ENCODE assay signal across 15 mouse cellular contexts in the genomic region with DNA sequence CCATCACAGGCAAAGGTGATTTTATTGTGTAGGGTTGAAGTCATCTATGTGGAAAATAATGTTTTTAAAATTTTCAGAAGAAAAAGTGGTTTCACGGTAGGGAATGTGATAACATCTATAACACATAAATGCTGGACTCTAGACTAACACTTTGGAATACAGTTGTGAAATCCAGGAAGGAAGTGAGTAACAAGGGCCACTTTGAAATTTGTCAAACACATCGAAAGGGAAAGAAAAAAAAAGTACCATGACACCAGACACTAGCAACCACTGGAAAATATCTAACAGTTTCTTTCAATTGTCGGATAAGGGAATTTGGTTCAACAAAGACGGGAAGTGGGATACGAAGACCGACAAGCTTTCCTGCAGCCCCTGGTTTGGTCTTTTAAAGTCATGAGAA.
DNase-seq lines count a peak whose midpoint lies in the region; ATAC-seq and TF ChIP-seq lines count a peak whose summit lies in the region.
"Had no signal": no experiment of that assay in that cellular context is flagged by ENCODE, and none has a peak within 500 bp of the region (broad histone marks: within the 10 kb centered on the region; RNA-seq: fewer than 3 reads in every experiment).

No protein-coding gene starts in this region.

- H3K36me3 ChIP-seq in heart, embryonic 11.5 days (ENCODE audit: control insufficient read depth, insufficient read depth, low read length), result no peaks in the 10 kb centered on the region
- no peaks in the 10 kb centered on the region for H3K36me3 ChIP-seq in liver, postnatal 0 days (replicated peaks; ENCODE audit: insufficient read depth, low read length)
- H3K36me3 ChIP-seq: liver, embryonic 13.5 days had no signal

- H3K4me2 ChIP-seq in heart, embryonic 11.5 days, result no peak overlapping the region
- no peak overlapping the region for H3K4me2 ChIP-seq in liver, postnatal 0 days (ENCODE audit: low read depth, low read length)
- H3K4me2 ChIP-seq: forebrain, embryonic 13.5 days; liver, embryonic 13.5 days; midbrain, embryonic 11.5 days had no signal

- no peaks in the 10 kb centered on the region for H3K27me3 ChIP-seq in heart, embryonic 11.5 days (ENCODE audit: control insufficient read depth, insufficient read depth, low read length)
- no peaks in the 10 kb centered on the region for H3K27me3 ChIP-seq in liver, postnatal 0 days (ENCODE audit: insufficient read depth, low read length)
- H3K27me3 ChIP-seq: forebrain, embryonic 13.5 days; liver, embryonic 13.5 days had no signal

- H3K4me3 ChIP-seq in heart, embryonic 11.5 days (ENCODE audit: low read depth, low read length), result no peak overlapping the region
- H3K4me3 ChIP-seq in liver, postnatal 0 days (ENCODE audit: low read depth, low read length), result no peak overlapping the region
- H3K4me3 ChIP-seq: forebrain, embryonic 13.5 days; gastrocnemius, adult 2 months; liver, embryonic 13.5 days had no signal

- WGBS in heart, embryonic 11.5 days (ENCODE audit: insufficient replicate concordance), result 59% methylated on average over 6 of the region's 6 CpGs
- 41% methylated on average over 6 of the region's 6 CpGs for WGBS in liver, postnatal 0 days (ENCODE audit: insufficient replicate concordance)

- H3K27ac ChIP-seq in heart, embryonic 11.5 days (ENCODE audit: low read depth, low read length), result peak overlapping the region; percentile 51; the same call in 1 of the 2 replicates
- peak overlapping the region; percentile 34; the same call in 1 of the 2 replicates for H3K27ac ChIP-seq in liver, postnatal 0 days (ENCODE audit: low read depth)
- H3K27ac ChIP-seq: forebrain, embryonic 13.5 days; gastrocnemius, adult 2 months; liver, embryonic 13.5 days had no signal

- DNase-seq in heart, adult 18-20 months, result no peak
- no peak for DNase-seq in liver, postnatal 0 days
- DNase-seq in liver (no peak), MN1 (ENCODE audit: low spot score) (no peak)
- DNase-seq: adrenal gland, adult 2 months; cerebellum, adult 18-20 months; gastrocnemius, adult 2 months; layer of hippocampus, postnatal 36 days; liver, embryonic 13.5 days; right cerebral cortex, postnatal 4 days had no signal

- TF ChIP-seq EP300 in liver, postnatal 0 days (IDR thresholded peaks at IDR 0.05; ENCODE audit: low read depth), result no peak

- H3K9ac ChIP-seq in heart, embryonic 11.5 days (ENCODE audit: low read depth, low read length), result no peak overlapping the region
- no peak overlapping the region for H3K9ac ChIP-seq in liver, postnatal 0 days (replicated peaks)
- H3K9ac ChIP-seq: forebrain, embryonic 13.5 days; liver, embryonic 13.5 days had no signal

- ATAC-seq in heart, embryonic 11.5 days (replicated peaks; ENCODE audit: insufficient number of reproducible peaks, low FRiP score, low TSS enrichment), result no peak
- ATAC-seq in liver, postnatal 0 days, result no peak
- peak; percentile 67 for ATAC-seq in common myeloid progenitor, adult 5-6 weeks (replicated peaks; ENCODE audit: low read depth, poor library complexity, severe bottlenecking)
- ATAC-seq in megakaryocyte, adult 5-6 weeks (ENCODE audit: poor library complexity, severe bottlenecking), result peak; percentile 60
- ATAC-seq: forebrain, embryonic 13.5 days had no signal

- no peaks in the 10 kb centered on the region for H3K9me3 ChIP-seq in heart, embryonic 11.5 days (replicated peaks; ENCODE audit: control insufficient read depth, low read length)
- H3K9me3 ChIP-seq in liver, postnatal 0 days (ENCODE audit: low read length), result no peaks in the 10 kb centered on the region
- H3K9me3 ChIP-seq: forebrain, embryonic 13.5 days; liver, embryonic 13.5 days had no signal

- H3K4me1 ChIP-seq in heart, embryonic 11.5 days (ENCODE audit: control insufficient read depth, insufficient read depth, low read length), result no peaks in the 10 kb centered on the region
- no peaks in the 10 kb centered on the region for H3K4me1 ChIP-seq in liver, postnatal 0 days (ENCODE audit: insufficient read depth)
- H3K4me1 ChIP-seq: forebrain, embryonic 13.5 days; liver, embryonic 13.5 days had no signal

- no peak for TF ChIP-seq CTCF in liver, postnatal 0 days (IDR thresholded peaks at IDR 0.05; ENCODE audit: low read depth)

Comparison
In these comparisons a context has a peak if more than half of its experiments do, and no peak if none do; other contexts are left out.
1. ATAC-seq: peak in common myeloid progenitor, adult 5-6 weeks (single experiment) and megakaryocyte, adult 5-6 weeks (single experiment); none in heart, embryonic 11.5 days (single experiment) and liver, postnatal 0 days (single experiment).